Mouse (Mus musculus): Measurements from ENCODE around the gene Med20. TPM values are rescaled to one million over a fixed set of nuclear protein-coding genes. Genes with fewer than 3 reads are reported as not detected.

The Med20 gene
- polyA plus RNA-seq, 1 experiment from 2014 or later: 30.0 TPM

- 75% methylated on average over 6 of the region's 6 CpGs for WGBS
- H3K27me3 ChIP-seq (replicated peaks): no peaks in the 10 kb centered on the region
- no peak overlapping the region for H3K4me3 ChIP-seq
- H3K9me3 ChIP-seq (replicated peaks): no peaks in the 10 kb centered on the region
- H3K4me1 ChIP-seq (replicated peaks): no peaks in the 10 kb centered on the region
- H3K9ac ChIP-seq: no peak overlapping the region
- ATAC-seq (ENCODE audit: insufficient number of reproducible peaks, low FRiP score): no peak
- no peaks in the 10 kb centered on the region for H3K36me3 ChIP-seq
- H3K27ac ChIP-seq (ENCODE audit: poor library complexity, severe bottlenecking): no peak overlapping the region
- H3K4me2 ChIP-seq: no peak overlapping the region
Observed at GRCm38 (mm10) chr17:47578655-47579054, 32.7 kb upstream of the Med20 start.

GRCm38 (mm10) chr17:47580962-47581361, 30.4 kb upstream of the Med20 start:
- H3K36me3 ChIP-seq: no peaks in the 10 kb centered on the region
- no peak overlapping the region for H3K9ac ChIP-seq
- H3K27me3 ChIP-seq (replicated peaks): no peaks in the 10 kb centered on the region
- no peak overlapping the region for H3K27ac ChIP-seq (ENCODE audit: poor library complexity, severe bottlenecking)
- H3K9me3 ChIP-seq (replicated peaks): no peaks in the 10 kb centered on the region
- H3K4me3 ChIP-seq: no peak overlapping the region
- WGBS: 80% methylated on average over 4 of the region's 4 CpGs
- H3K4me1 ChIP-seq (replicated peaks): no peaks in the 10 kb centered on the region
- no peak overlapping the region for H3K4me2 ChIP-seq
- no peak for ATAC-seq (ENCODE audit: insufficient number of reproducible peaks, low FRiP score)

DNA sequence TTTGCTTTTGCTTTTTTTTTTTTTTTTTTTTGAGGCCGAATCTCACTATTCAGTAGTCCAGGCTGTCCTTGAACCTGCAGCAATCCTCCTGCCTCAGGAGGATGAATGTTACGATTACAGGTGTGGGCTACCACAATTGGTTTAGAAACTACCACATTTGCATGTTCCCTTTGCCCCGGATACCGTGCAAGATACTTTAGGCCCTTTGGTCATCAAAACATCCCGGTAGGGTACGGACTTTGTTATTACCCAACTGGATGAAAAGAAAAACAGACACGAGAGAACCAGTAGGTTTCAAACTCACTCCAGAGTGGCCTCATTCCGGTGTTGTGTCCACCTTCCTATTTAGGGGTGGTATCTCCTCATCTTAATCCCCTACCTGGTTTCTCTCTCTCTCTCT, 22.9 kb upstream of the Med20 start:
- Histone ChIP-seq H3K4me3 (no peak overlapping the region), H3K4me1 (replicated peaks) (peaks cover 11% of the 10 kb centered on the region), H3K36me3 (no peaks in the 10 kb centered on the region), H3K27me3 (replicated peaks) (no peaks in the 10 kb centered on the region), H3K9ac (no peak overlapping the region), H3K4me2 (no peak overlapping the region), H3K9me3 (replicated peaks) (no peaks in the 10 kb centered on the region), H3K27ac (ENCODE audit: poor library complexity, severe bottlenecking) (no peak overlapping the region)
- no peak for ATAC-seq (ENCODE audit: insufficient number of reproducible peaks, low FRiP score)
- 80% methylated on average over 8 of the region's 8 CpGs for WGBS

- Histone ChIP-seq H3K27ac (ENCODE audit: poor library complexity, severe bottlenecking) (no peak overlapping the region), H3K4me1 (replicated peaks) (peaks cover 15% of the 10 kb centered on the region), H3K4me2 (no peak overlapping the region), H3K27me3 (replicated peaks) (no peaks in the 10 kb centered on the region), H3K9ac (no peak overlapping the region), H3K9me3 (replicated peaks) (no peaks in the 10 kb centered on the region), H3K36me3 (no peaks in the 10 kb centered on the region; the same call in none of the 2 replicates), H3K4me3 (no peak overlapping the region)
- no peak for ATAC-seq (ENCODE audit: insufficient number of reproducible peaks, low FRiP score)
- 44% methylated on average over 3 of the region's 3 CpGs for WGBS
Observed at GRCm38 (mm10) chr17:47591073-47591472, 20.3 kb upstream of the Med20 start.

DNA sequence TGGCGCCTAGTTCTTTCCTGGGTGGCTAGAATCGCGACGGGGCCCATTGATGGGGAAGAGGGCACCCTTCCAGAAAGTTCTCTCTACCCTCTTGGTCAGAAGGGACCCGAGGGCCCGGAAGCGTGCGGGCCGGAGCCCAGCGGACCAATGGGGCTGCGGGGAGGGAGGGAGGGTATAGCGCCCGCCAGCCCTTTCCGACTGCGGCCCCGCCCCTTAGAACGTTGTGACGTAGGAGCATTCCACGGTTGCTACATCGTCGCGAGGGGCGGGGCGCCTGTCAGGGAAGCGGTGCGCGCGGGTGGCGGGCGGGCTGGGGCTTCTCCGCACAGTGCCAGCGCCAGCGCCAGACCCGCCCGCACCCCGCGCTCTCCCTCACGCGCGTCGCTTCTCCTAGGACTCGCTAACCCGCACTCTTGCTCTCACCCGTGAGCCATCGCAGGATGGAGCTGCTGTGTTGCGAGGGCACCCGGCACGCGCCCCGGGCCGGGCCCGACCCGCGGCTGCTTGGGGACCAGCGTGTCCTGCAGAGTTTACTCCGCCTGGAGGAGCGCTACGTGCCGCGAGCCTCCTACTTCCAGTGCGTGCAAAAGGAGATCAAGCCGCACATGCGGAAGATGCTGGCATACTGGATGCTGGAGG, 18.0 kb upstream of the Med20 start:
- 1% methylated on average over 63 of the region's 63 CpGs for WGBS
- H3K9ac ChIP-seq: peak overlapping the region; percentile 96
- H3K9me3 ChIP-seq (replicated peaks): no peaks in the 10 kb centered on the region

DNA sequence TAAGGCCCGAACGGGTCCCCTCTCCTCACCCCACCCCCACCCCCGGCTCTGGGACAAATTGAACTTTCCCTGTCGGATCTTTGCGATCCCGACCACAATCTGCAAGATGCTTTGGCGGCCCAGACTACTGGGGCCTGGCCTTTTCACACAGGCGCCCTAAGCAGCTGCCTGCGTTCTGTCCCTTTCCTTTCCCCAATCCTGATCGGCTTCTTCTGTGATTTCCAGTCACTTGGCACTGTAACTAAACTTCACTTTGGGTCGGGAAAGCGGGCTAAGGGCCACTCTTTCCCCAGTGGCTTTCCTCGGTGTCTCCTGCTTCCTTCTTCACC, 17.6 kb upstream of the Med20 start:
- H3K27me3 ChIP-seq (replicated peaks): no peaks in the 10 kb centered on the region
- ATAC-seq (ENCODE audit: insufficient number of reproducible peaks, low FRiP score): no peak
- peaks cover 26% of the 10 kb centered on the region for H3K36me3 ChIP-seq

More for the DNA sequence above, 18.0 kb upstream of the Med20 start:
- H3K27me3 ChIP-seq (replicated peaks): no peaks in the 10 kb centered on the region
- peak overlapping the region; percentile 99 for H3K27ac ChIP-seq (ENCODE audit: poor library complexity, severe bottlenecking)
- peaks cover 21% of the 10 kb centered on the region for H3K36me3 ChIP-seq
- H3K4me3 ChIP-seq: peak overlapping the region; percentile 95
- peaks cover 37% of the 10 kb centered on the region for H3K4me1 ChIP-seq (replicated peaks)
- peak overlapping the region; percentile 87 for H3K4me2 ChIP-seq
- ATAC-seq (ENCODE audit: insufficient number of reproducible peaks, low FRiP score): peak; percentile 89

GRCm38 (mm10) chr17:47594183-47594968, 17.0 kb upstream of the Med20 start:
- Histone ChIP-seq H3K27me3 (replicated peaks) (no peaks in the 10 kb centered on the region), H3K9me3 (replicated peaks) (no peaks in the 10 kb centered on the region), H3K4me1 (replicated peaks) (peaks cover 42% of the 10 kb centered on the region), H3K36me3 (peaks cover 31% of the 10 kb centered on the region), H3K4me2 (peak overlapping the region; percentile 87), H3K4me3 (peak overlapping the region; percentile 95), H3K9ac (peak overlapping the region; percentile 96), H3K27ac (ENCODE audit: poor library complexity, severe bottlenecking) (peak overlapping the region; percentile 99)
- WGBS: under 1% methylated on average over 43 of the region's 43 CpGs
- ATAC-seq (ENCODE audit: insufficient number of reproducible peaks, low FRiP score): no peak; the same call in 1 of the 2 replicates

More for the DNA sequence above, 17.6 kb upstream of the Med20 start:
- Histone ChIP-seq H3K4me3 (peak overlapping the region; percentile 95), H3K27ac (ENCODE audit: poor library complexity, severe bottlenecking) (peak overlapping the region; percentile 99), H3K4me2 (peak overlapping the region; percentile 87), H3K9me3 (replicated peaks) (no peaks in the 10 kb centered on the region), H3K4me1 (replicated peaks) (peaks cover 41% of the 10 kb centered on the region), H3K9ac (peak overlapping the region; percentile 96)
- under 1% methylated on average over 13 of the region's 13 CpGs for WGBS

- Histone ChIP-seq H3K27ac (ENCODE audit: poor library complexity, severe bottlenecking) (peak overlapping the region; percentile 99), H3K27me3 (replicated peaks) (no peaks in the 10 kb centered on the region), H3K9ac (peak overlapping the region; percentile 96), H3K4me1 (replicated peaks) (peaks cover 46% of the 10 kb centered on the region), H3K4me2 (peak overlapping the region; percentile 87), H3K36me3 (peaks cover 37% of the 10 kb centered on the region), H3K9me3 (replicated peaks) (no peaks in the 10 kb centered on the region), H3K4me3 (peak overlapping the region; percentile 95)
- ATAC-seq (ENCODE audit: insufficient number of reproducible peaks, low FRiP score): no peak
- WGBS: 3% methylated on average over 9 of the region's 9 CpGs
Observed at GRCm38 (mm10) chr17:47594969-47595247, 16.5 kb upstream of the Med20 start.

DNA sequence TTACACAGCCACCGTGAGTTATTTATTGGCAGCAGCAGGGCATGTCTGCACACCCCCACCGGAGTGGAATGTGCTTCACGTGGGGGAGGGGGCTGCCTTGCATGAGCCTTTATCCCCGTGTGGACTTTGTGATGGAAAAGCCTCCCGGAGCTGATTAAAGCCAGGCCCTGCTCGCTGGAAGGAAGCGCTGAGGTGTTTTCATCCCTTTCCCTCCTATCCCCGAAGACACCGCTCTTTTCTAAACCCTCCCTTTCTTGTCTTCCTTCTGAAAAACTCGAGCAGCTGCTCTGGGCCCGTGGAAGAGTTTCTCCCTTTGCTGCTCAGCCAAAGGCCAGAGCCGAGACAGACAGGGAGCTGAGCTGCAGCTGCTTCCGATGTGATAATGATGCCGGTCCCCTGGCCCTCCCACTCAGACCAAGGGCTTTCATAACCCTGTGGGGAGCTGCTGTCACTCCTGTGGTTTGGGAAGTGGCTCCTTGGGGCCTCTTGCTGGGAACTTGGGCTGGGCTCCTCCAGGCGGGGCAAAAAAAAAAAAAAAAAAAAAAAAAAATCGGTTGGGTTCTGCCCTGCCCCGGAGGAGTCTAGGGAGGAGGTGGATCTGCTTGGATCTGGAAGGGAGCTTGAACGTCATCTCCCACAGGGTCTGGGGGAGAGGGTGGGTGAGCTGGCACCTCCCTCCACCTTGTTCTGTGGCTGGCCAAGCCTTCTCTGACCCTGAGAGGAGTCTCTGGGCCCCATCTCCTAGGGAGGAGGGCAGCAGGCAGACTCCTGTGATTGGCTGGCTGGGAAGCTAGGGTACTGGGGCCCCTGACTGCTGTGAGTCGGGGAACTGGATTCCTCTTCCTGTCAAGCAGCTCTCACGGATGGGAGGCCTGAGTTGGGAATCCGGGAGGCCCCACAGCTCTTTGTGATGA, 15.9 kb upstream of the Med20 start:
- Histone ChIP-seq H3K4me1 (replicated peaks) (peaks cover 46% of the 10 kb centered on the region), H3K4me2 (peak overlapping the region; percentile 87), H3K9me3 (replicated peaks) (no peaks in the 10 kb centered on the region), H3K27me3 (replicated peaks) (no peaks in the 10 kb centered on the region), H3K9ac (peak overlapping the region; percentile 96), H3K27ac (ENCODE audit: poor library complexity, severe bottlenecking) (peak overlapping the region; percentile 99), H3K36me3 (peaks cover 43% of the 10 kb centered on the region), H3K4me3 (peak overlapping the region; percentile 95)
- ATAC-seq (ENCODE audit: insufficient number of reproducible peaks, low FRiP score): peak; percentile 72
- WGBS: under 1% methylated on average over 21 of the region's 21 CpGs

GRCm38 (mm10) chr17:47596162-47596838, 15.1 kb upstream of the Med20 start:
- no peaks in the 10 kb centered on the region for H3K9me3 ChIP-seq (replicated peaks)
- H3K36me3 ChIP-seq: peaks cover 51% of the 10 kb centered on the region
- no peaks in the 10 kb centered on the region for H3K27me3 ChIP-seq (replicated peaks)
- peak overlapping the region; percentile 95 for H3K4me3 ChIP-seq
- peak overlapping the region; percentile 99 for H3K27ac ChIP-seq (ENCODE audit: poor library complexity, severe bottlenecking)
- H3K4me1 ChIP-seq (replicated peaks): peaks cover 43% of the 10 kb centered on the region
- no peak for ATAC-seq (ENCODE audit: insufficient number of reproducible peaks, low FRiP score)
- H3K9ac ChIP-seq: peak overlapping the region; percentile 96
- H3K4me2 ChIP-seq: peak overlapping the region; percentile 87
- WGBS: 31% methylated on average over 6 of the region's 6 CpGs

Measured in heart, embryonic 12.5 days (tissue).